14 mouse cellular contexts compared by ENCODE assay signal in the genomic region with DNA sequence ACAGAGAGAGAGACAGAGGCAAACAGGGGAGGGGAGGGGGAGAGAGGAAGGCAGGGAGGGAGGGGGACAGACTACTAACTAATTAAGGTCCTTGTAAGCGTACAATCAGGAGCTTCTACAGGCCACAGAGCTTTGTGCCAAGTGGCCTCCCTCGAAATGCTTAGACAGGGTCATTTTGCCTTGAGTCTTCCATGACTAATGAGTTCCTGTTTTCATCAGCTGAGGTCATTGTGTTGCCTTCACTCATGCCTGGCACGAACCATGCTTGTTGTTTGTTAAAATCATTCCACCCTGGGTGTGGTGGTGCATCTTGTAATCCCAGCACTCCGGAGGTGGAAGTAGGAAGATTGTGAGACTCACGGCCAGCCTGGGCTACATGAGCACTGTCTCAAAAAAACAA. TPM values are rescaled to one million over a fixed set of nuclear protein-coding genes. Genes with fewer than 3 reads are reported as not detected.
A peak's percentile ranks its signal among the peaks of the same experiment; 100 is the strongest.
DNase-seq lines count a peak whose midpoint lies in the region; ATAC-seq and TF ChIP-seq lines count a peak whose summit lies in the region.
"Had no signal": no experiment of that assay in that cellular context is flagged by ENCODE, and none has a peak within 500 bp of the region (broad histone marks: within the 10 kb centered on the region; RNA-seq: fewer than 3 reads in every experiment).

No protein-coding gene starts in this region.

- H3K27me3 ChIP-seq in forebrain, embryonic 14.5 days (replicated peaks; ENCODE audit: control insufficient read depth, insufficient read depth, low read length): no peaks in the 10 kb centered on the region
- H3K27me3 ChIP-seq in forebrain, embryonic 15.5 days: no peaks in the 10 kb centered on the region
- H3K27me3 ChIP-seq in liver, postnatal 0 days (ENCODE audit: insufficient read depth, low read length): peaks cover 12% of the 10 kb centered on the region
- H3K27me3 ChIP-seq: neural tube, embryonic 13.5 days had no signal

- no peak overlapping the region for H3K9ac ChIP-seq in forebrain, embryonic 14.5 days (ENCODE audit: low read length)
- H3K9ac ChIP-seq in forebrain, embryonic 15.5 days (replicated peaks): no peak overlapping the region
- no peak overlapping the region for H3K9ac ChIP-seq in liver, postnatal 0 days (replicated peaks)
- H3K9ac ChIP-seq: heart, embryonic 15.5 days; neural tube, embryonic 13.5 days had no signal

- TF ChIP-seq CTCF in liver, postnatal 0 days (IDR thresholded peaks at IDR 0.05; ENCODE audit: low read depth): no peak
- no peak for TF ChIP-seq CTCF in bone marrow macrophage, adult 2 months (IDR thresholded peaks at IDR 0.05; ENCODE audit: low read depth, low read length)

- TF ChIP-seq POLR2A in bone marrow macrophage, adult 2 months (IDR thresholded peaks at IDR 0.05; ENCODE audit: borderline replicate concordance, low read depth, low read length): no peak

- ATAC-seq in forebrain, embryonic 14.5 days: no peak
- no peak for ATAC-seq in forebrain, embryonic 15.5 days (replicated peaks)
- peak; percentile 23; the same call in 1 of the 2 replicates for ATAC-seq in liver, postnatal 0 days
- ATAC-seq: hindbrain, postnatal 0 days had no signal

- H3K4me1 ChIP-seq in forebrain, embryonic 14.5 days (ENCODE audit: control insufficient read depth, insufficient read depth, low read length): peaks cover 9% of the 10 kb centered on the region
- peaks cover 18% of the 10 kb centered on the region for H3K4me1 ChIP-seq in forebrain, embryonic 15.5 days
- H3K4me1 ChIP-seq in liver, postnatal 0 days (ENCODE audit: insufficient read depth): no peaks in the 10 kb centered on the region; the same call in 1 of the 2 replicates
- peaks cover 35% of the 10 kb centered on the region for H3K4me1 ChIP-seq in bone marrow macrophage, adult 2 months (ENCODE audit: control insufficient read depth, insufficient read depth, low read length)

- H3K36me3 ChIP-seq in forebrain, embryonic 14.5 days (ENCODE audit: control insufficient read depth, insufficient read depth, low read length): no peaks in the 10 kb centered on the region
- no peaks in the 10 kb centered on the region for H3K36me3 ChIP-seq in forebrain, embryonic 15.5 days
- no peaks in the 10 kb centered on the region for H3K36me3 ChIP-seq in liver, postnatal 0 days (replicated peaks; ENCODE audit: insufficient read depth, low read length)
- H3K36me3 ChIP-seq: heart, embryonic 15.5 days; neural tube, embryonic 13.5 days had no signal

- no peaks in the 10 kb centered on the region for H3K9me3 ChIP-seq in forebrain, embryonic 14.5 days (replicated peaks; ENCODE audit: control insufficient read depth, low read length)
- no peaks in the 10 kb centered on the region for H3K9me3 ChIP-seq in forebrain, embryonic 15.5 days
- H3K9me3 ChIP-seq in liver, postnatal 0 days (ENCODE audit: low read length): no peaks in the 10 kb centered on the region
- H3K9me3 ChIP-seq: heart, embryonic 15.5 days; neural tube, embryonic 13.5 days had no signal

- DNase-seq in forebrain, embryonic 14.5 days (ENCODE audit: low spot score): peak; percentile 17
- DNase-seq in liver, postnatal 0 days: no peak
- DNase-seq in liver (no peak), 416B (ENCODE audit: low read depth) (peak; percentile 17)
- DNase-seq in urinary bladder, postnatal 10 days (ENCODE audit: low spot score): no peak
- DNase-seq in cerebellum, adult 9-11 months: no peak
- DNase-seq: B cell, adult 2 months; cerebellum, postnatal 14 days had no signal

- 31% methylated on average over 5 of the region's 5 CpGs for WGBS in forebrain, embryonic 14.5 days
- 33% methylated on average over 5 of the region's 5 CpGs for WGBS in forebrain, embryonic 15.5 days
- 44% methylated on average over 5 of the region's 5 CpGs for WGBS in liver, postnatal 0 days (ENCODE audit: insufficient replicate concordance)

- no peak overlapping the region for H3K4me2 ChIP-seq in forebrain, embryonic 14.5 days (ENCODE audit: low read length)
- H3K4me2 ChIP-seq in forebrain, embryonic 15.5 days (replicated peaks): no peak overlapping the region
- H3K4me2 ChIP-seq in liver, postnatal 0 days (ENCODE audit: low read depth, low read length): no peak overlapping the region
- H3K4me2 ChIP-seq: heart, embryonic 15.5 days; neural tube, embryonic 13.5 days had no signal

- H3K27ac ChIP-seq in forebrain, embryonic 14.5 days (ENCODE audit: low read depth, low read length): no peak overlapping the region
- no peak overlapping the region for H3K27ac ChIP-seq in forebrain, embryonic 15.5 days (replicated peaks)
- H3K27ac ChIP-seq in liver, postnatal 0 days (ENCODE audit: low read depth): no peak overlapping the region
- H3K27ac ChIP-seq in bone marrow macrophage, adult 2 months (ENCODE audit: insufficient read depth, low read depth, low read length): peak overlapping the region; percentile 60
- H3K27ac ChIP-seq: heart, embryonic 15.5 days; hindbrain, postnatal 0 days; neural tube, embryonic 13.5 days had no signal

- H3K4me3 ChIP-seq in forebrain, embryonic 14.5 days (ENCODE audit: low read depth, low read length): no peak overlapping the region
- H3K4me3 ChIP-seq in forebrain, embryonic 15.5 days: no peak overlapping the region
- H3K4me3 ChIP-seq in liver, postnatal 0 days (ENCODE audit: low read depth, low read length): no peak overlapping the region
- H3K4me3 ChIP-seq in bone marrow macrophage, adult 2 months (ENCODE audit: insufficient read depth, low read length): no peak overlapping the region
- H3K4me3 ChIP-seq: heart, embryonic 15.5 days; neural tube, embryonic 13.5 days had no signal

- TF ChIP-seq EP300 in liver, postnatal 0 days (IDR thresholded peaks at IDR 0.05; ENCODE audit: low read depth): no peak

RNA-seq across cellular contexts. Expression of a gene that starts 3.4 kb away (rescaled TPM):
- 0.23 and 0.41 TPM in 2 replicates for polyA plus RNA-seq in forebrain, embryonic 14.5 days (2014; fragmentation: Nextera tagmentation; extraction: Ambion mirVana)
- polyA plus RNA-seq in forebrain, embryonic 15.5 days (2015; fragmentation: Nextera tagmentation; extraction: Ambion mirVana): 0.34 and 0.50 TPM in 2 replicates
- polyA plus RNA-seq in liver, postnatal 0 days (2015; fragmentation: Nextera tagmentation; extraction: Ambion mirVana): not detected in 2 replicates
- polyA plus RNA-seq in bone marrow macrophage, adult 2 months (2012; ENCODE audit: insufficient read depth, insufficient read length, missing spikeins): not detected in 2 replicates
- polyA plus RNA-seq: heart, embryonic 15.5 days; limb, embryonic 11.5 days; neural tube, embryonic 13.5 days had no signal

Comparison
In these comparisons a context has a peak if more than half of its experiments do, and no peak if none do; other contexts are left out.
1. DNase-seq: peak in forebrain, embryonic 14.5 days (single experiment) and 416B (single experiment); none in liver, postnatal 0 days (single experiment), liver (single experiment), urinary bladder, postnatal 10 days (single experiment) and cerebellum, adult 9-11 months (single experiment).